Mouse (Mus musculus): ENCODE results near the gene Tamm41.

- no peak for TF ChIP-seq CHD2 (IDR thresholded peaks at IDR 0.05; ENCODE audit: low read depth, low read length)
- no peak for TF ChIP-seq ZC3H11A (IDR thresholded peaks at IDR 0.05; ENCODE audit: borderline replicate concordance, low read depth, low read length)
- TF ChIP-seq ZNF384 (IDR thresholded peaks at IDR 0.05; ENCODE audit: low read depth, low read length), result no peak
- TF ChIP-seq HCFC1 (IDR thresholded peaks at IDR 0.05; ENCODE audit: borderline replicate concordance, insufficient read depth, low read length), result no peak
Observed at GRCm38 (mm10) chr6:114959012-114959398, 78.7 kb downstream of the Tamm41 start.
